Mouse (Mus musculus) olfactory bulb, adult 2 months (tissue): Measurements from ENCODE around the gene Spata17.

Source experiments
- CTCF ChIP-seq: fragments of 200-500 bp; IDR thresholded peaks from 2 replicates; pipeline ENCODE4 v1.5.1; 2012; ENCODE audit warnings: low read depth, mild to moderate bottlenecking, low read length, moderate library complexity; ENCODE audit not compliant: insufficient read depth
- POLR2A ChIP-seq: fragments of 200-500 bp; IDR thresholded peaks from 2 replicates; pipeline ENCODE4 v1.6.1; 2012; ENCODE audit warnings: mild to moderate bottlenecking, low read depth, low read length, moderate library complexity; ENCODE audit not compliant: insufficient read depth

DNA sequence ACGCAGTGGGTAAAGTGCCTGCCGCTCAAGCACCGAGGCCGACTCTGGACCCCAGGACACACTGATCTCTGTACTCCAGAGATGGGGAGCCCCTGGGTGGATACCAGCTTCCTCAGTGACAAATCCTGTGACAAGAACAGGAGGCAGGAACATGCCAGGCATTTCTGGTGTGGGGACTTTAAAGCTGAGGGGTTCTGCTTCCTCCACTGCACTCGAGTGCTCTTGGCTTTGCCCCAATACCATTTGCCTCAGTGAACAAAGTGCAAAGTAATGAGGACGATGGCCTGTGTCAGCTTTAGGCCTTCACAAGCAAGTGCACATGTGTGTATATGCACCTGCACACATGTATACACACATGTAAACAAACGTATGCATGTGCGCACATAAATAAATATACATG, 164.0 kb downstream of the Spata17 start:
- TF ChIP-seq CTCF (no peak), POLR2A (no peak)
